Mouse (Mus musculus) myocyte (in vitro differentiated cells): ENCODE data around the gene Zdhhc19. TPM values are rescaled to one million over a fixed set of nuclear protein-coding genes. Genes with fewer than 3 reads are reported as not detected.

Experiments
- H3K27me3 ChIP-seq: one replicate; pipeline ENCODE4 v1.6.1; 2011; ENCODE audit not compliant: control insufficient read depth, insufficient read depth, insufficient read length
- H3K36me3 ChIP-seq: one replicate; pipeline ENCODE4 v1.6.1; 2011; ENCODE audit not compliant: control insufficient read depth, insufficient read depth
- H3K4me2 ChIP-seq: one replicate; pipeline ENCODE4 v1.6.1; 2011; ENCODE audit warnings: low read depth, control low read depth
- H3K4me3 ChIP-seq: one replicate; pipeline ENCODE4 v1.5.1; 2011; ENCODE audit warnings: mild to moderate bottlenecking, control low read depth, moderate library complexity
- H3K79me2 ChIP-seq: one replicate; pipeline ENCODE4 v1.6.1; 2011; ENCODE audit not compliant: control insufficient read depth, insufficient read depth
- H3ac ChIP-seq: one replicate; pipeline ENCODE4 v1.6.1; 2011; ENCODE audit not compliant: control insufficient read depth, insufficient read length
- CEBPB ChIP-seq: IDR thresholded peaks from 2 replicates; pipeline ENCODE4 v1.6.1; 2011; ENCODE audit warnings: mild to moderate bottlenecking, moderate library complexity; ENCODE audit not compliant: poor library complexity, insufficient read depth, severe bottlenecking
- E2F4 ChIP-seq: IDR thresholded peaks from one replicate; pipeline ENCODE4 v1.6.1; 2011; ENCODE audit warnings: mild to moderate bottlenecking, control low read depth, moderate library complexity; ENCODE audit not compliant: insufficient read depth
- MAX ChIP-seq: IDR thresholded peaks from one replicate; pipeline ENCODE4 v1.6.1; 2011; ENCODE audit warnings: low read depth, mild to moderate bottlenecking, control low read depth
- MYOD1 ChIP-seq, 3 experiments: IDR thresholded peaks; one replicate each; pipeline ENCODE4 v1.6.1; 2011; ENCODE audit warnings: control low read depth in 2 of 3, low read depth in 2 of 3, mild to moderate bottlenecking in 2 of 3, moderate library complexity in 1 of 3; ENCODE audit not compliant: insufficient read length in 2 of 3, control insufficient read depth in 1 of 3
- MYOG ChIP-seq, 3 experiments: IDR thresholded peaks; one replicate each; pipeline ENCODE4 v1.6.1; 2011; ENCODE audit warnings: control low read depth in 2 of 3, low read depth in 2 of 3, mild to moderate bottlenecking in 2 of 3; ENCODE audit not compliant: insufficient read length in 2 of 3, control insufficient read depth in 1 of 3, insufficient read depth in 1 of 3
- POLR2A ChIP-seq: IDR thresholded peaks from one replicate; pipeline ENCODE4 v1.6.1; 2011; ENCODE audit warnings: low read depth, mild to moderate bottlenecking, control low read depth, moderate library complexity; ENCODE audit not compliant: insufficient read length
- POLR2AphosphoS2 ChIP-seq: IDR thresholded peaks from one replicate; pipeline ENCODE4 v1.6.1; 2011; ENCODE audit warnings: low read depth, control low read depth; ENCODE audit not compliant: insufficient read length
- REST ChIP-seq: IDR thresholded peaks from one replicate; pipeline ENCODE4 v1.6.1; 2011; ENCODE audit warnings: mild to moderate bottlenecking, control low read depth, moderate library complexity; ENCODE audit not compliant: insufficient read depth, insufficient read length
- SRF ChIP-seq: IDR thresholded peaks from one replicate; pipeline ENCODE4 v1.6.1; 2011; ENCODE audit warnings: low read depth; ENCODE audit not compliant: control insufficient read depth, insufficient read length
- TCF12 ChIP-seq: IDR thresholded peaks from one replicate; pipeline ENCODE4 v1.6.1; 2011; ENCODE audit warnings: mild to moderate bottlenecking, control low read depth; ENCODE audit not compliant: poor library complexity, insufficient read depth, severe bottlenecking
- TCF3 ChIP-seq: IDR thresholded peaks from one replicate; pipeline ENCODE4 v1.6.1; 2011; ENCODE audit warnings: low read depth, control low read depth; ENCODE audit not compliant: insufficient read length
- USF1 ChIP-seq: IDR thresholded peaks from one replicate; pipeline ENCODE4 v1.6.1; 2011; ENCODE audit warnings: low read depth, mild to moderate bottlenecking, control low read depth, moderate library complexity
- polyA plus RNA-seq: library from polyadenylated mRNA; unstranded; fragments of >200 nt; fragmentation: generic; extraction: Trizol; gene quantifications from one replicate; pipeline ENCODE4 v1.2.1, GENCODE M21; 2012; ENCODE audit warnings: missing spikeins

The Zdhhc19 gene
- polyA plus RNA-seq, 1 experiment: not detected

DNA sequence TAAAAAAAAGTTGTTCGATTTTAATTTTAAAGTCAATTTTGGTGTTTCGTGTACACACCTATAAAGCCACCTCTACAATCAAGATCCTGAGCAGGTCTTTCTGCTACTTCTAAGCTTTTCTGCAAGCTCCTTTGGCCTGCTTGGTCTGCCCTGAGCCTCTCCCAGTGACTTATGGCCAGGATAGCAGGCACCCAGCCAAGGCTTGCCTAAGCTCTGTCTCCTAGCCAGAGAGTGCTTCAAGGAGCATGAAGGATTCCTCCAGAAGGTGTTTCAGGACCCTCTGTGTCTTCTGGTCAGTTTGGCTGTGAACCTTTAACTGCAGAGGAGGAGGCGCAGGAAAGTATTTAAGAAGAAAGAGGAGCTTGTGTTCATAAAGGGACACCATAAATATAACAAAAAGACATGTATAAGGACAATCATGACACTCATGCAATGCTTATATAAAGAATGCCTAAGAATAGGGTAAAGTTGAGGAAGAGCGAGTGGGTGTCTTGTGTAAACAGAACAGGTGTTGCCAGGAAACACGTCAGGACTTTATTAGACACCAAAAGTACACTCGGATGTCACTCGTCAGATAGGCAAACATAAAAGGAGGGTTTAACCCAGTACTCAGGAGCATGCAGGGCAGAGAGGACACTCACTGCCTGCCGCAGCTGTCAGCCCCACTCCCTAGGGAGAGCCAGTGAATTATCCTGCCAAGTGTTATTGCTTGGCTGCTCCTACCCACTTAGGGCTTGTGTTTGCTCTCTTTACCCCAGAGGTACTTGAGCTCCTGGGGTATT lies 27.6 kb downstream of the Zdhhc19 start:
- H3K27me3 ChIP-seq: no peaks in the 10 kb centered on the region
- TF ChIP-seq MYOG (IDR thresholded peaks at IDR 0.05; ENCODE audit: control insufficient read depth in 1 of 3, insufficient read depth in 1 of 3, insufficient read length in 2 of 3, low read depth in 2 of 3) (peak; percentile 90 to 98 (median 95)), USF1 (no peak), REST (no peak), POLR2A (peak; percentile 24), TCF12 (peak; percentile 74), MYOD1 (IDR thresholded peaks at IDR 0.05; ENCODE audit: control insufficient read depth in 1 of 3, insufficient read length in 2 of 3, low read depth in 2 of 3) (peak; percentile 89 to 99 (median 98)), CEBPB (no peak)
- H3ac ChIP-seq: no peak overlapping the region
- H3K4me3 ChIP-seq: no peak overlapping the region
- no peaks in the 10 kb centered on the region for H3K36me3 ChIP-seq
- H3K4me2 ChIP-seq: peak overlapping the region; percentile 68
- no peaks in the 10 kb centered on the region for H3K79me2 ChIP-seq

DNA sequence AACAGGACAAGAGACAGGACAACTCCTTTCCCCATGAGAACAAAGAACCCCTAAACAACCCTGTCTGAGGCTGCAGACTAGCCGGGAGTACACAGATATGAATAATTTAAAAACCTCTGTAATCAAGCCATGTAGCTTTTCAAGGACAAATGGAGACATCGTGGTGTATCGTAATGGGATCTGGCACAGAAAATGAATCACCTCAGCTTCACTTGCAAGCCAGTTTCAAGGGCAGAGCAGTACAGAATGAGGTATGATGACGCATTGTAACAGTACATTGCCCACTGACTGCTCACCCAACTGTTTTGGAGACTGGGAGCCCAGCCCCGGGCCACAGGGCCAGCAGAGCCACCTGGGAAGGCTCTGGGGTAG lies 28.2 kb downstream of the Zdhhc19 start:
- TF ChIP-seq POLR2AphosphoS2 (no peak), POLR2A (no peak), REST (no peak), SRF (no peak), TCF3 (no peak), MYOG (IDR thresholded peaks at IDR 0.05; ENCODE audit: control insufficient read depth in 1 of 3, insufficient read depth in 1 of 3, insufficient read length in 2 of 3, low read depth in 2 of 3) (peak in 1 of 3 experiments; percentile 11), MYOD1 (IDR thresholded peaks at IDR 0.05; ENCODE audit: control insufficient read depth in 1 of 3, insufficient read length in 2 of 3, low read depth in 2 of 3) (peak in 1 of 3 experiments; percentile 17), MAX (no peak)
- Histone ChIP-seq H3K4me2 (peak overlapping the region; percentile 68), H3K36me3 (no peaks in the 10 kb centered on the region)

DNA sequence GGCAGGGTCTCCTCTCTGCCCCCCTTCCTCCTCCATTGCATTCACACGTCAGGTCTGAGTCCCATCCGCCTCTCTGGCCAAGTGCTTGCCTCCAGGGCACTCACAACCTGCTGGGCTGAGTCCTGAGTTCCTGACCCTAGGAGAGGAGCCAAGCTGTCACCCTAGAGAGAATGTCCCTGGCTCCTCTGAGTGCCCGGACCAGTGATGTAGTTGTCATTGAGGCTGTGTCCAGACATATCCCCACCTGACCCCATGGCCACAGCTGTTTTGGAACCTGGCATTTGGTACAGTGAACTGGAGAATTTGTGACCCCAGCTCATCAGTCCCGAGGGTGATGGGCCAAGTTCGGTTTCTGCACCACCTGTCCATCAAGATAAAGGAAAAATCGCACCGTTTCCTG lies 30.8 kb downstream of the Zdhhc19 start:
- no peak overlapping the region for H3K4me3 ChIP-seq
- H3K79me2 ChIP-seq: no peaks in the 10 kb centered on the region
- no peak overlapping the region for H3ac ChIP-seq
- H3K4me2 ChIP-seq: no peak overlapping the region
- no peaks in the 10 kb centered on the region for H3K36me3 ChIP-seq
- H3K27me3 ChIP-seq: no peaks in the 10 kb centered on the region
- TF ChIP-seq POLR2A (no peak), REST (no peak), MYOG (IDR thresholded peaks at IDR 0.05; ENCODE audit: control insufficient read depth in 1 of 3, insufficient read depth in 1 of 3, insufficient read length in 2 of 3, low read depth in 2 of 3) (peak in 1 of 3 experiments; percentile 5)

More for the DNA sequence above, 28.2 kb downstream of the Zdhhc19 start:
- no peak overlapping the region for H3ac ChIP-seq
- no peaks in the 10 kb centered on the region for H3K79me2 ChIP-seq
- no peaks in the 10 kb centered on the region for H3K27me3 ChIP-seq
- H3K4me3 ChIP-seq: no peak overlapping the region

DNA sequence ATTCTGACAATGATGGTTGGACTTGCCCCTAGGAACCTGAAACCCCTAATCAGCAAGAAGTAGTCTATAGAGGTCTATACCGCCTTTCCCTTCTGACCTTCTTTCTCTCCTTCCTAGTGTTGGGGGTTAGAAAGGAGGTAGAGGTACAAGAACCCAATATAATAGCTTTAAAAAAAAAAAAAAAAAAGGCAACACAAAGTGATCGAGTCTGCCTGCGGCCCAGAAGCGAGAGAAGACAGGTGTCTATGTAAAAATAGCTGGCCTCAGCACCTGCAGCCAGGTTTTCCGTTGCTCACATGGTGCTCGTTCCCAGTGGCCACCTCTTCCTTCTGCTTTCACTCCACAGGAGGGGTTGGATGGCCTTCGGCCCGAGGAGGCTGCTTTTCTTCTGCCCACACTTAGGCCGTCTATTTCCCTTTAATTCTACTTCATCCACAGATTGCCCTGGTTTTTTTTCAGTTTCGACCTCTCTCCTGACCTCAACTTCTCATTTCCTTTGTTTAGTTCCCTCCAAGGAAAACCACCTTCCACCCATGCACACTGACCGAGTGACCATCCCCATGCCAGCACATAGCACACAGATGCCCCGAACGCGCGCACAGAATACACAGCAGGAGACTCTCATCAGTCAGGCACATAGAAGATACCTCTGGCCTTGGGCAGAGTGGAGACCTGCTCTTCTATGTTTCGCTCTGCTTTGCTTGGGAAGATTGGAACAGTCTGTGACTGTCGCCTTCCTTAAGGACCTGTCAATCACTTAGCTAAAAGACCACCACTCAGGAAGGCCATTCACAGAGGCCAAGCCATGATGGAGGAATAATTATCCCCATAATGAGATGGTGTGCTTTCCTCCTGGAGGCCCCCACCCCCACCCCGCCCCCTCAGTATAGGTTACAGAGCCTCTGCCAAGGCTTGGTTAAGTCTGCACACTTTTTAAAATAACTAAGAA lies 37.1 kb downstream of the Zdhhc19 start:
- no peaks in the 10 kb centered on the region for H3K36me3 ChIP-seq
- no peak overlapping the region for H3ac ChIP-seq
- H3K4me3 ChIP-seq: no peak overlapping the region
- H3K4me2 ChIP-seq: no peak overlapping the region
- H3K27me3 ChIP-seq: no peaks in the 10 kb centered on the region
- TF ChIP-seq USF1 (no peak), REST (no peak), SRF (no peak), MYOD1 (IDR thresholded peaks at IDR 0.05; ENCODE audit: control insufficient read depth in 1 of 3, insufficient read length in 2 of 3, low read depth in 2 of 3) (no peak), POLR2AphosphoS2 (no peak)
- H3K79me2 ChIP-seq: no peaks in the 10 kb centered on the region

DNA sequence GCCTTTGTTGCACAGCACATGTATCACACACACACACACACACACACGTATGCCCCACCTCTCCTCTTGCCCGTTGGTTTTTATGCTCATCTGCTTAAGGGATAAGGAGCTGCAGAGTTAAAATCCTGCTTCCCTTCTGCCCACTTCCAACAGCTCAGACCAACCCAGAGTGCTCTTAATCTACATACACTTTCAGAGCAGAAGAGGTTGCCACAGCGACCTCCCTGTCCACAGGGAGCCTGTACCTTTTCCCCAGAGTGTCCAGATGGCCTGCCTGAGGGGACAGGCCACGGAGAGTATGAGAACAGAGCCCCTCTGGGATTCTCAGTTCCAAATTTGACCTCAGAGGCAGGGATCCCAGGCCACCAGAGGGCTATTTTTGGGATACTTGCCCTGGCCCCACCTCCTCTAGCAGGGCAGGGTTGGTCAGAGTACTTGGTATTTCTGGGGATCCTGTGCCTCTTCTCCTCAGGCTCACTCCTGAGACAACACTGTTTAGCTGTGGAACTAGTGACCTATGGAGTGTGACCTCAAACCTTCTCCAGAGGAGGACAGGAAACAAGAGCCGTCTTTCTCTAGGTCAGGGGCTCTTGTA lies 39.2 kb downstream of the Zdhhc19 start:
- Histone ChIP-seq H3K36me3 (no peaks in the 10 kb centered on the region), H3ac (no peak overlapping the region), H3K27me3 (peaks cover 5% of the 10 kb centered on the region), H3K4me2 (peak overlapping the region; percentile 21), H3K79me2 (no peaks in the 10 kb centered on the region), H3K4me3 (no peak overlapping the region)
- TF ChIP-seq MAX (no peak), REST (no peak), TCF3 (no peak), MYOG (IDR thresholded peaks at IDR 0.05; ENCODE audit: control insufficient read depth in 1 of 3, insufficient read depth in 1 of 3, insufficient read length in 2 of 3, low read depth in 2 of 3) (no peak), POLR2AphosphoS2 (no peak), E2F4 (no peak), POLR2A (no peak), MYOD1 (IDR thresholded peaks at IDR 0.05; ENCODE audit: control insufficient read depth in 1 of 3, insufficient read length in 2 of 3, low read depth in 2 of 3) (no peak), TCF12 (no peak), SRF (no peak)
